Mouse (Mus musculus) frontal cortex, postnatal 36 days (tissue): ENCODE data around the gene Scimp.

Experiments
- DNase-seq, 2 experiments: peaks; one replicate each; pipeline ENCODE4 v3.0.0; 2022; ENCODE audit warnings: low spot score in 2 of 2

The Scimp gene

GRCm38 (mm10) chr11:70811471-70812240 is 730 bp downstream of the Scimp start:
- no peak for DNase-seq

- no peak for DNase-seq
Measured at GRCm38 (mm10) chr11:70811041-70811440, 1.3 kb downstream of the Scimp start.

GRCm38 (mm10) chr11:70809011-70809410 is 3.4 kb downstream of the Scimp start:
- DNase-seq, result no peak

- DNase-seq, result no peak
Measured at GRCm38 (mm10) chr11:70808101-70808500, 4.3 kb downstream of the Scimp start.

- no peak for DNase-seq
Measured at GRCm38 (mm10) chr11:70807630-70808029, 4.8 kb downstream of the Scimp start.

GRCm38 (mm10) chr11:70806697-70807096 is 5.7 kb downstream of the Scimp start:
- DNase-seq, result no peak

GRCm38 (mm10) chr11:70805641-70806175 is 6.7 kb downstream of the Scimp start:
- no peak for DNase-seq

GRCm38 (mm10) chr11:70804395-70804794 is 8.0 kb downstream of the Scimp start:
- DNase-seq, result no peak

- no peak for DNase-seq
Measured at GRCm38 (mm10) chr11:70803711-70804200, 8.6 kb downstream of the Scimp start.

- DNase-seq, result no peak
Measured at GRCm38 (mm10) chr11:70802865-70803261, 9.5 kb downstream of the Scimp start.

GRCm38 (mm10) chr11:70802208-70802864 is 10.1 kb downstream of the Scimp start:
- no peak for DNase-seq

- no peak for DNase-seq
Measured at GRCm38 (mm10) chr11:70792409-70792808, 20.0 kb downstream of the Scimp start.

GRCm38 (mm10) chr11:70791676-70792075 is 20.7 kb downstream of the Scimp start:
- DNase-seq, result no peak

GRCm38 (mm10) chr11:70790874-70791551 is 21.4 kb downstream of the Scimp start:
- DNase-seq, result no peak

GRCm38 (mm10) chr11:70790426-70790825 is 22.0 kb downstream of the Scimp start:
- no peak for DNase-seq

- no peak for DNase-seq
Measured at GRCm38 (mm10) chr11:70788972-70789655, 23.3 kb downstream of the Scimp start.

GRCm38 (mm10) chr11:70787052-70787451 is 25.3 kb downstream of the Scimp start:
- no peak for DNase-seq

- no peak for DNase-seq
Measured at GRCm38 (mm10) chr11:70785908-70786307, 26.5 kb downstream of the Scimp start.

- DNase-seq, result peak in 1 of 2 experiments; percentile 18
Measured at GRCm38 (mm10) chr11:70778058-70778457, 34.3 kb downstream of the Scimp start.

GRCm38 (mm10) chr11:70777634-70778033 is 34.8 kb downstream of the Scimp start:
- no peak for DNase-seq

GRCm38 (mm10) chr11:70776830-70777571 is 35.4 kb downstream of the Scimp start:
- peak; percentile 49 to 61 for DNase-seq
